Mouse (Mus musculus) liver, postnatal 0 days (tissue): ENCODE measurements at regions not wholly inside any gene's neighbourhood (a gene's known extent, or its start where the extent isn't known, plus 50 kb on each side); places are given as distances from the start of the nearest gene placed in this dataset.

Source experiments
- ATAC-seq: fragments of 200-750 bp; cut with Nextera tagmentation; 2 replicates; pipeline ENCODE4 v1.8.0; 2017; ENCODE audit warnings: mild to moderate bottlenecking, moderate library complexity
- DNase-seq: peaks from one replicate; pipeline ENCODE4 v3.0.0-alpha.2; 2016
- H3K27ac ChIP-seq: fragments of 300-500 bp; sonication (generic); 2 replicates; pipeline ENCODE4 v1.5.1; 2014; ENCODE audit warnings: antibody characterized with exemption, moderate library complexity, mild to moderate bottlenecking, low read depth
- H3K27me3 ChIP-seq: fragments of 300-500 bp; sonication (generic); 2 replicates; pipeline ENCODE4 v1.6.1; 2014; ENCODE audit warnings: low read length, control low read depth, mixed read lengths; ENCODE audit not compliant: insufficient read depth
- H3K36me3 ChIP-seq: fragments of 300-500 bp; sonication (generic); replicated peaks from 2 replicates; pipeline ENCODE4 v1.6.1; 2014; ENCODE audit warnings: mild to moderate bottlenecking, control low read depth, low read length, moderate library complexity, mixed read lengths; ENCODE audit not compliant: insufficient read depth
- H3K4me1 ChIP-seq: fragments of 300-500 bp; sonication (generic); 2 replicates; pipeline ENCODE4 v1.6.1; 2014; ENCODE audit warnings: antibody characterized with exemption, mild to moderate bottlenecking, control low read depth; ENCODE audit not compliant: insufficient read depth
- H3K4me2 ChIP-seq: fragments of 300-500 bp; sonication (generic); 2 replicates; pipeline ENCODE4 v1.6.1; 2014; ENCODE audit warnings: low read depth, mild to moderate bottlenecking, low read length, moderate library complexity, mixed read lengths
- H3K4me3 ChIP-seq: fragments of 300-500 bp; sonication (generic); 2 replicates; pipeline ENCODE4 v1.5.1; 2014; ENCODE audit warnings: low read depth, low read length
- H3K9ac ChIP-seq: fragments of 300-500 bp; sonication (generic); replicated peaks from 2 replicates; pipeline ENCODE4 v1.6.1; 2014; ENCODE audit warnings: mild to moderate bottlenecking, moderate library complexity
- H3K9me3 ChIP-seq: fragments of 300-500 bp; sonication (generic); 2 replicates; pipeline ENCODE4 v1.6.1; 2016; ENCODE audit warnings: mild to moderate bottlenecking, control low read depth, low read length, mixed read lengths
- CTCF ChIP-seq: sonication (generic); IDR thresholded peaks from 2 replicates; pipeline ENCODE4 v1.5.1; 2016; ENCODE audit warnings: antibody characterized with exemption, low read depth
- EP300 ChIP-seq: IDR thresholded peaks from 2 replicates; pipeline ENCODE4 v1.6.1; 2016; ENCODE audit warnings: antibody characterized with exemption, low read depth, mild to moderate bottlenecking
- WGBS: fragments of 180-500 bp; shearing (Covaris S2); extraction: QIAGEN DNeasy Blood & Tissue Kit; methylation state at CpG from one replicate; pipeline ENCODE4 v1.1.7; 2014; ENCODE audit not compliant: insufficient replicate concordance; 5-methylcytosine and 5-hydroxymethylcytosine counted together

GRCm38 (mm10) chr12:45499834-45500233 lies 425.3 kb upstream of the Stxbp6 start:
- Histone ChIP-seq H3K4me1 (no peaks in the 10 kb centered on the region), H3K9me3 (no peaks in the 10 kb centered on the region), H3K36me3 (no peaks in the 10 kb centered on the region), H3K27me3 (no peaks in the 10 kb centered on the region), H3K4me3 (no peak overlapping the region), H3K27ac (no peak overlapping the region), H3K4me2 (no peak overlapping the region), H3K9ac (no peak overlapping the region)
- DNase-seq (no peak), ATAC-seq (no peak)
- no peak for TF ChIP-seq CTCF
- TF ChIP-seq EP300, result no peak
- WGBS, result 68% methylated on average over 6 of the region's 6 CpGs

GRCm38 (mm10) chr12:45498230-45498629 lies 423.7 kb upstream of the Stxbp6 start:
- DNase-seq (no peak), ATAC-seq (no peak)
- Histone ChIP-seq H3K4me1 (no peaks in the 10 kb centered on the region), H3K4me2 (no peak overlapping the region), H3K9ac (no peak overlapping the region), H3K9me3 (no peaks in the 10 kb centered on the region), H3K4me3 (no peak overlapping the region), H3K27ac (no peak overlapping the region), H3K27me3 (no peaks in the 10 kb centered on the region), H3K36me3 (no peaks in the 10 kb centered on the region)
- no peak for TF ChIP-seq CTCF
- TF ChIP-seq EP300, result no peak

GRCm38 (mm10) chr12:45489029-45489428 lies 414.5 kb upstream of the Stxbp6 start:
- Histone ChIP-seq H3K36me3 (no peaks in the 10 kb centered on the region), H3K4me1 (no peaks in the 10 kb centered on the region), H3K27me3 (no peaks in the 10 kb centered on the region), H3K27ac (no peak overlapping the region), H3K9ac (no peak overlapping the region), H3K4me3 (no peak overlapping the region), H3K9me3 (no peaks in the 10 kb centered on the region), H3K4me2 (no peak overlapping the region)
- TF ChIP-seq EP300 (no peak), CTCF (no peak)
- DNase-seq (no peak), ATAC-seq (no peak)
- WGBS, result 50% methylated on average over 1 of the region's 1 CpGs

- DNase-seq (no peak), ATAC-seq (no peak)
- Histone ChIP-seq H3K4me1 (no peaks in the 10 kb centered on the region), H3K27me3 (no peaks in the 10 kb centered on the region), H3K36me3 (no peaks in the 10 kb centered on the region), H3K27ac (no peak overlapping the region), H3K4me3 (no peak overlapping the region), H3K9ac (no peak overlapping the region), H3K9me3 (no peaks in the 10 kb centered on the region), H3K4me2 (no peak overlapping the region)
- TF ChIP-seq EP300 (no peak), CTCF (no peak)
Measured at GRCm38 (mm10) chr12:45476881-45477280, 402.4 kb upstream of the Stxbp6 start.

GRCm38 (mm10) chr12:45468093-45468492 lies 393.6 kb upstream of the Stxbp6 start:
- WGBS, result 51% methylated on average over 3 of the region's 3 CpGs
- no peak for DNase-seq
- Histone ChIP-seq H3K4me1 (no peaks in the 10 kb centered on the region), H3K4me2 (no peak overlapping the region), H3K27me3 (no peaks in the 10 kb centered on the region), H3K4me3 (no peak overlapping the region), H3K27ac (no peak overlapping the region), H3K9ac (no peak overlapping the region), H3K36me3 (no peaks in the 10 kb centered on the region), H3K9me3 (no peaks in the 10 kb centered on the region)
- ATAC-seq, result no peak
- TF ChIP-seq CTCF (no peak), EP300 (no peak)

GRCm38 (mm10) chr12:45467058-45467457 lies 392.5 kb upstream of the Stxbp6 start:
- Histone ChIP-seq H3K36me3 (no peaks in the 10 kb centered on the region), H3K9ac (no peak overlapping the region), H3K9me3 (no peaks in the 10 kb centered on the region), H3K27me3 (no peaks in the 10 kb centered on the region), H3K4me3 (no peak overlapping the region), H3K27ac (no peak overlapping the region), H3K4me2 (no peak overlapping the region), H3K4me1 (no peaks in the 10 kb centered on the region)
- no peak for TF ChIP-seq CTCF
- TF ChIP-seq EP300, result no peak
- 24% methylated on average over 2 of the region's 2 CpGs for WGBS
- ATAC-seq, result no peak
- no peak for DNase-seq

GRCm38 (mm10) chr12:45466066-45466465 lies 391.6 kb upstream of the Stxbp6 start:
- Histone ChIP-seq H3K4me1 (no peaks in the 10 kb centered on the region), H3K27ac (no peak overlapping the region), H3K9me3 (no peaks in the 10 kb centered on the region), H3K4me3 (no peak overlapping the region), H3K4me2 (no peak overlapping the region), H3K36me3 (no peaks in the 10 kb centered on the region), H3K9ac (no peak overlapping the region), H3K27me3 (no peaks in the 10 kb centered on the region)
- DNase-seq (no peak), ATAC-seq (no peak)
- WGBS, result 62% methylated on average over 3 of the region's 3 CpGs
- TF ChIP-seq EP300 (no peak), CTCF (0 out of 2 replicates have a peak, but pooled peaks have one; percentile 3)
